ENCODE assay signal across 8 mouse cellular contexts in genomic region chr9:41447902-41448301, GRCm38 (mm10).
DNase-seq lines count a peak whose midpoint lies in the region; ATAC-seq and TF ChIP-seq lines count a peak whose summit lies in the region.

No protein-coding gene starts in this region.

- no peak overlapping the region for H3K9ac ChIP-seq in midbrain, embryonic 13.5 days (replicated peaks)

- H3K9me3 ChIP-seq in heart, embryonic 10.5 days = no peaks in the 10 kb centered on the region
- no peaks in the 10 kb centered on the region for H3K9me3 ChIP-seq in hindbrain, embryonic 10.5 days
- H3K9me3 ChIP-seq in midbrain, embryonic 13.5 days = no peaks in the 10 kb centered on the region

- no peaks in the 10 kb centered on the region for H3K36me3 ChIP-seq in heart, embryonic 10.5 days
- peaks cover 47% of the 10 kb centered on the region for H3K36me3 ChIP-seq in hindbrain, embryonic 10.5 days
- no peaks in the 10 kb centered on the region for H3K36me3 ChIP-seq in midbrain, embryonic 13.5 days

- H3K4me3 ChIP-seq in heart, embryonic 10.5 days = no peak overlapping the region
- H3K4me3 ChIP-seq in cortical plate, adult 2 months (ENCODE audit: insufficient read depth, low read length) = no peak overlapping the region
- H3K4me3 ChIP-seq in hindbrain, embryonic 10.5 days = no peak overlapping the region
- no peak overlapping the region for H3K4me3 ChIP-seq in midbrain, embryonic 13.5 days (replicated peaks)

- peaks cover 38% of the 10 kb centered on the region for H3K4me1 ChIP-seq in heart, embryonic 10.5 days
- H3K4me1 ChIP-seq in cortical plate, adult 2 months (ENCODE audit: control insufficient read depth, insufficient read depth, low read length) = peaks cover 11% of the 10 kb centered on the region; the same call in 1 of the 2 replicates
- H3K4me1 ChIP-seq in hindbrain, embryonic 10.5 days (replicated peaks) = peaks cover 43% of the 10 kb centered on the region
- H3K4me1 ChIP-seq in midbrain, embryonic 13.5 days (replicated peaks) = peaks cover 50% of the 10 kb centered on the region

- TF ChIP-seq CTCF in cortical plate, adult 2 months (IDR thresholded peaks at IDR 0.05; ENCODE audit: extremely low read depth, insufficient read depth, low read length) = no peak

- 82% methylated on average over 8 of the region's 8 CpGs for WGBS in heart, embryonic 10.5 days
- WGBS in hindbrain, embryonic 10.5 days = 88% methylated on average over 8 of the region's 8 CpGs
- 48% methylated on average over 8 of the region's 8 CpGs for WGBS in midbrain, embryonic 13.5 days

- no peak for TF ChIP-seq POLR2A in cortical plate, adult 2 months (IDR thresholded peaks at IDR 0.05; ENCODE audit: extremely low read depth, insufficient read depth, low read length)

- DNase-seq in heart, embryonic 10.5 days (ENCODE audit: low spot score) = no peak
- DNase-seq in heart, adult 18-20 months = no peak
- no peak for DNase-seq in hindbrain, embryonic 10.5 days (ENCODE audit: low spot score)
- no peak for DNase-seq in right cerebral cortex, postnatal 36 days (ENCODE audit: low spot score in 2 of 2)
- DNase-seq in urinary bladder, postnatal 36 days (ENCODE audit: low spot score in 2 of 2) = no peak

- H3K4me2 ChIP-seq in midbrain, embryonic 13.5 days (replicated peaks) = peak overlapping the region; percentile 47

- peak overlapping the region; percentile 86 for H3K27ac ChIP-seq in heart, embryonic 10.5 days
- peak overlapping the region; percentile 84 for H3K27ac ChIP-seq in cortical plate, adult 2 months (ENCODE audit: insufficient read depth, low read length)
- H3K27ac ChIP-seq in hindbrain, embryonic 10.5 days = peak overlapping the region; percentile 88; the same call in 1 of the 2 replicates
- H3K27ac ChIP-seq in midbrain, embryonic 13.5 days = peak overlapping the region; percentile 99

- H3K27me3 ChIP-seq in heart, embryonic 10.5 days (ENCODE audit: insufficient read depth, poor library complexity, severe bottlenecking) = no peaks in the 10 kb centered on the region
- H3K27me3 ChIP-seq in hindbrain, embryonic 10.5 days (ENCODE audit: insufficient read depth, poor library complexity, severe bottlenecking) = no peaks in the 10 kb centered on the region
- H3K27me3 ChIP-seq in midbrain, embryonic 13.5 days = no peaks in the 10 kb centered on the region

- peak; percentile 13; the same call in 1 of the 2 replicates for ATAC-seq in midbrain, embryonic 13.5 days
- no peak for ATAC-seq in inflammation-experienced regulatory T-cells, adult 6 months
